ENCODE assay signal across 17 mouse cellular contexts in the genomic region with DNA sequence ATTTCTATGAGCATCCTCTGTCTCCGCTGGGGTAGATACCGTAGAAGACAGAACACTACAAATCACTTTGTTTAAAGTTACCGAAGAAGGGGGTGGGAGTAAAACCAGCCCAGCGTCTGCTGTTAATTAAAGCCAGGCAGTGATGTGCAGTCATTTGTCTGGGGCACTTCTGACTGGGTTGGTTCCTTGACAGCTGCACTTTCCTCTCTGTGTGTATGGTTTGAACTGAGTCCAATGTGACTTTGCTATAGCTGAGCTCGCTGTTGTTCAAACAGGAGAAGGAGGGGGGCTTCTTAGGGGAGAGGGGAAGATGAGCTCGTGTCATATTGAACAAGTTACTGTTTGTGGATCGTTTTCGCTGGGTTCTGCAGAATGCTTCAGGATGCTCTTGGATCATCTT.
DNase-seq lines count a peak whose midpoint lies in the region; ATAC-seq lines count a peak whose summit lies in the region.
"Had no signal": no experiment of that assay in that cellular context is flagged by ENCODE, and none has a peak within 500 bp of the region (broad histone marks: within the 10 kb centered on the region; RNA-seq: fewer than 3 reads in every experiment).

No protein-coding gene starts in this region.

- no peaks in the 10 kb centered on the region for H3K27me3 ChIP-seq in kidney, embryonic 14.5 days (ENCODE audit: control insufficient read depth, insufficient read depth, low read length)
- H3K27me3 ChIP-seq in embryonic facial prominence, embryonic 12.5 days, result no peaks in the 10 kb centered on the region
- H3K27me3 ChIP-seq in limb, embryonic 13.5 days, result 0 out of 2 replicates have a peak, but pooled peaks cover 4% of the 10 kb centered on the region
- H3K27me3 ChIP-seq: lung, embryonic 15.5 days; midbrain, embryonic 12.5 days; neural tube, embryonic 12.5 days had no signal

- no peaks in the 10 kb centered on the region for H3K4me1 ChIP-seq in kidney, embryonic 14.5 days (ENCODE audit: control insufficient read depth, insufficient read depth, low read length)
- H3K4me1 ChIP-seq in embryonic facial prominence, embryonic 12.5 days, result peaks cover 11% of the 10 kb centered on the region; the same call in 1 of the 2 replicates
- peaks cover 7% of the 10 kb centered on the region; the same call in 1 of the 2 replicates for H3K4me1 ChIP-seq in limb, embryonic 13.5 days
- H3K4me1 ChIP-seq: midbrain, embryonic 12.5 days; neural tube, embryonic 12.5 days had no signal

- no peak overlapping the region for H3K4me2 ChIP-seq in kidney, embryonic 14.5 days (replicated peaks; ENCODE audit: low read depth, low read length)
- H3K4me2 ChIP-seq in embryonic facial prominence, embryonic 12.5 days (replicated peaks), result peak overlapping the region; percentile 14; the same call in 1 of the 2 replicates
- peak overlapping the region; percentile 27; the same call in 1 of the 2 replicates for H3K4me2 ChIP-seq in limb, embryonic 13.5 days (replicated peaks)
- H3K4me2 ChIP-seq: limb, embryonic 15.5 days; lung, embryonic 15.5 days; midbrain, embryonic 12.5 days; neural tube, embryonic 12.5 days had no signal

- ATAC-seq in kidney, embryonic 14.5 days (ENCODE audit: low FRiP score, low TSS enrichment), result 0 out of 2 replicates have a peak, but pooled peaks have one; percentile 28
- ATAC-seq in embryonic facial prominence, embryonic 12.5 days (ENCODE audit: insufficient number of reproducible peaks, insufficient read depth, low FRiP score, low TSS enrichment), result peak; percentile 72; the same call in 1 of the 2 replicates
- no peak; the same call in 1 of the 2 replicates for ATAC-seq in limb, embryonic 13.5 days (ENCODE audit: low FRiP score, low read depth)

- no peak overlapping the region for H3K27ac ChIP-seq in kidney, embryonic 14.5 days (ENCODE audit: low read depth, low read length)
- H3K27ac ChIP-seq in embryonic facial prominence, embryonic 12.5 days, result 0 out of 2 replicates have a peak overlapping the region, but pooled peaks have one; percentile 2
- H3K27ac ChIP-seq in limb, embryonic 13.5 days, result no peak overlapping the region
- H3K27ac ChIP-seq: limb, embryonic 15.5 days; lung, embryonic 15.5 days; midbrain, embryonic 12.5 days; neural tube, embryonic 12.5 days had no signal

- H3K9ac ChIP-seq in kidney, embryonic 14.5 days (ENCODE audit: low read depth, low read length), result no peak overlapping the region
- H3K9ac ChIP-seq in embryonic facial prominence, embryonic 12.5 days, result no peak overlapping the region
- no peak overlapping the region for H3K9ac ChIP-seq in limb, embryonic 13.5 days
- H3K9ac ChIP-seq: limb, embryonic 15.5 days; lung, embryonic 15.5 days; midbrain, embryonic 12.5 days; neural tube, embryonic 12.5 days had no signal

- 19% methylated on average over 8 of the region's 8 CpGs for WGBS in kidney, embryonic 14.5 days
- WGBS in embryonic facial prominence, embryonic 12.5 days, result 12% methylated on average over 8 of the region's 8 CpGs
- 9% methylated on average over 8 of the region's 8 CpGs for WGBS in limb, embryonic 13.5 days

- no peak overlapping the region for H3K4me3 ChIP-seq in kidney, embryonic 14.5 days (ENCODE audit: low read length)
- H3K4me3 ChIP-seq in embryonic facial prominence, embryonic 12.5 days, result no peak overlapping the region
- H3K4me3 ChIP-seq in limb, embryonic 13.5 days, result no peak overlapping the region
- H3K4me3 ChIP-seq: erythroblast, embryonic 14.5 days; limb, embryonic 15.5 days; lung, embryonic 15.5 days; midbrain, embryonic 12.5 days; neural tube, embryonic 12.5 days had no signal

- no peaks in the 10 kb centered on the region for H3K36me3 ChIP-seq in kidney, embryonic 14.5 days (ENCODE audit: control insufficient read depth, insufficient read depth, low read length)
- no peaks in the 10 kb centered on the region for H3K36me3 ChIP-seq in embryonic facial prominence, embryonic 12.5 days
- no peaks in the 10 kb centered on the region for H3K36me3 ChIP-seq in limb, embryonic 13.5 days
- H3K36me3 ChIP-seq: limb, embryonic 15.5 days; lung, embryonic 15.5 days; midbrain, embryonic 12.5 days; neural tube, embryonic 12.5 days had no signal

- no peaks in the 10 kb centered on the region for H3K9me3 ChIP-seq in kidney, embryonic 14.5 days (ENCODE audit: control insufficient read depth, low read length)
- H3K9me3 ChIP-seq in embryonic facial prominence, embryonic 12.5 days, result no peaks in the 10 kb centered on the region
- H3K9me3 ChIP-seq in limb, embryonic 13.5 days, result no peaks in the 10 kb centered on the region
- H3K9me3 ChIP-seq: limb, embryonic 15.5 days; lung, embryonic 15.5 days; midbrain, embryonic 12.5 days; neural tube, embryonic 12.5 days had no signal

- intact Hi-C loops in left cerebral cortex, postnatal 25 days (cut with DNase I), result no loop called here

- DNase-seq in kidney, postnatal 36 days, result no peak
- peak; percentile 60 for DNase-seq in Muller cell, postnatal 12 days (ENCODE audit: inconsistent ontology term)
- DNase-seq in left cerebral cortex, postnatal 25 days (ENCODE audit: low spot score in 2 of 2), result no peak
- DNase-seq in frontal cortex, adult 2 months (ENCODE audit: extremely low spot score in 1 of 2, low spot score in 1 of 2), result no peak
- DNase-seq in liver, result no peak
- DNase-seq: heart, postnatal 4 days; kidney, adult 9 months; layer of hippocampus, adult 9-11 months; thymus, adult 2 months had no signal
